Mouse (Mus musculus): ENCODE results near the gene Phactr4. TPM values are rescaled to one million over a fixed set of nuclear protein-coding genes. Genes with fewer than 3 reads are reported as not detected.
A peak's percentile ranks its signal among the peaks of the same experiment; 100 is the strongest.

Phactr4 gene
- polyA plus RNA-seq, 1 experiment = 21.8 TPM

DNA sequence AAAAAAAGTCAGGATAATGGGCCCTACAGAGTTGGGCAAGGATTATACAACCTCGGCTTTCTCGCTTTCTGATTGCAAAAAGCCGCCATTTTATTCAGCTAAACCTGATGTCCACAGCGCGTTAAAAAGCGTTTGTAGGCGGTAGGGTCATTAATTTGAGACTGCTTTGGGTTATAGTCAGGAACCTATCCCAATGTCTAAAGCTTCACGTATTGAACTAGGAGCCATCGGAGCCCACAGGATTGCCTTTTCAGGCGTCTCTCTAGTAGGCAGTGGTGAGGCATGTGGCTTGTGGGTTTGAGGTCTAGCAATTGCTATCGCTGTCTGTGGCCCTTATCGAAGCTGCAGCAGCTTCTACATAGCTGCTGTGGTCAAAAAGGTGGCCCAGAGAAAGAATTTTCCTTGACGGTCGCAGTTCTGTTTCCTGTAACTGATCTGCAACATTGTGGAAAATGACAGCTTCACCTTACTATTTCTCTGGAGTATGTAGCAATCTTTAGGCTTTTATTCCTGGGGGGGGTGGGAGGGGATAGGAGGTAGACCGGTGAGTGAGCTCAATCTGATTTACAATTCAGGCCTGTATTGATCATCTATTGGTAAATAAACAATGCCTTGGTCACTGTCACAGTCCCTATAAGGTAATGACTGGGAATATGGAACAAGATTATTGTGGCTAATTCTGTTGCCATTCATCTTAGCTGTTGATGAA is 113.0 kb downstream of the Phactr4 start:
- H3K4me3 ChIP-seq (ENCODE audit: insufficient read depth, poor library complexity, severe bottlenecking) = peak overlapping the region; percentile 97
- peaks cover 21% of the 10 kb centered on the region for H3K79me3 ChIP-seq (ENCODE audit: low read depth)
- peaks cover 50% of the 10 kb centered on the region for H3K36me3 ChIP-seq (ENCODE audit: control insufficient read depth, insufficient read depth)
- H3K27me3 ChIP-seq (ENCODE audit: control insufficient read depth, insufficient read depth, insufficient read length) = no peaks in the 10 kb centered on the region
- peak overlapping the region; percentile 92 for H3ac ChIP-seq (ENCODE audit: control insufficient read depth, insufficient read length, low read depth)
- peaks cover 30% of the 10 kb centered on the region for H3K79me2 ChIP-seq (ENCODE audit: control insufficient read depth, insufficient read depth)
- TF ChIP-seq MAX (IDR thresholded peaks at IDR 0.05) (peak; percentile 37), MYOG (IDR thresholded peaks at IDR 0.05; ENCODE audit: control insufficient read depth, extremely low read depth, insufficient read length) (no peak), CTCF (IDR thresholded peaks at IDR 0.05; ENCODE audit: control insufficient read depth, insufficient read depth, insufficient read length) (no peak)

- Histone ChIP-seq H3ac (ENCODE audit: control insufficient read depth, insufficient read length, low read depth) (peak overlapping the region; percentile 92), H3K79me2 (ENCODE audit: control insufficient read depth, insufficient read depth) (peaks cover 30% of the 10 kb centered on the region), H3K79me3 (ENCODE audit: low read depth) (peaks cover 21% of the 10 kb centered on the region), H3K27me3 (ENCODE audit: control insufficient read depth, insufficient read depth, insufficient read length) (no peaks in the 10 kb centered on the region), H3K4me3 (ENCODE audit: insufficient read depth, poor library complexity, severe bottlenecking) (peak overlapping the region; percentile 97), H3K36me3 (ENCODE audit: control insufficient read depth, insufficient read depth) (peaks cover 44% of the 10 kb centered on the region)
- TF ChIP-seq MYOG (IDR thresholded peaks at IDR 0.05; ENCODE audit: control insufficient read depth, extremely low read depth, insufficient read length) (no peak), USF1 (IDR thresholded peaks at IDR 0.05; ENCODE audit: low read depth) (peak; percentile 32), CEBPB (IDR thresholded peaks at IDR 0.05; ENCODE audit: low read depth) (no peak), MAX (IDR thresholded peaks at IDR 0.05) (peak; percentile 69), FOSL1 (IDR thresholded peaks at IDR 0.05; ENCODE audit: insufficient read depth, low read length, poor library complexity, severe bottlenecking) (no peak), MYOD1 (IDR thresholded peaks at IDR 0.05; ENCODE audit: control insufficient read depth, insufficient read length, low read depth) (no peak), CTCF (IDR thresholded peaks at IDR 0.05; ENCODE audit: control insufficient read depth, insufficient read depth, insufficient read length) (no peak)
Measured at GRCm38 (mm10) chr4:132308437-132309139, 113.7 kb downstream of the Phactr4 start.

DNA sequence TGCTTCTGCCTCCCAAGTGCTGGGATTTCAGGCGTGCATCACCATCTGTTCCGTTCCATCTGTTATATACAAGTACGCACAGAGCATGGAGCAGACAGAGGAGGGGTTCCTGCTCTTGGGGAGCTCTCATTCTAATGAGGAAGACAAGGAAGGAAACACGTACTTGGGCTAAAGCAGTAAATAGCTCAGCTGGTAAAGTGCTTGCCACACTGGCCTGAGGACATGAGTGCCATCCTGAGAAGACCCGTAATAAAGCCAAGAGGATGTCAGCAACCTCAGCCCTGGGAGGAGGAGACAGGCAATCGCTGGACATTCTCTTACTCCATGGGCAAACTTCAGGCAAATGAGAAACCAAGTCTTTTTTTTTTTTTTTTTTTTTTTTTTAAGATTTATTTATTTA is 116.3 kb downstream of the Phactr4 start:
- no peaks in the 10 kb centered on the region for H3K27me3 ChIP-seq (ENCODE audit: control insufficient read depth, insufficient read depth, insufficient read length)
- H3K36me3 ChIP-seq (ENCODE audit: control insufficient read depth, insufficient read depth) = peaks cover 24% of the 10 kb centered on the region
- H3K4me3 ChIP-seq (ENCODE audit: insufficient read depth, poor library complexity, severe bottlenecking) = no peak overlapping the region
- TF ChIP-seq USF1 (IDR thresholded peaks at IDR 0.05; ENCODE audit: low read depth) = no peak
- TF ChIP-seq MYOG (IDR thresholded peaks at IDR 0.05; ENCODE audit: control insufficient read depth, extremely low read depth, insufficient read length) = no peak
- no peak for TF ChIP-seq MYOD1 (IDR thresholded peaks at IDR 0.05; ENCODE audit: control insufficient read depth, insufficient read length, low read depth)
- TF ChIP-seq FOSL1 (IDR thresholded peaks at IDR 0.05; ENCODE audit: insufficient read depth, low read length, poor library complexity, severe bottlenecking) = no peak
- TF ChIP-seq CTCF (IDR thresholded peaks at IDR 0.05; ENCODE audit: control insufficient read depth, insufficient read depth, insufficient read length) = no peak
- TF ChIP-seq CEBPB (IDR thresholded peaks at IDR 0.05; ENCODE audit: low read depth) = no peak
- no peak for TF ChIP-seq MAX (IDR thresholded peaks at IDR 0.05)
- peaks cover 21% of the 10 kb centered on the region for H3K79me3 ChIP-seq (ENCODE audit: low read depth)
- H3ac ChIP-seq (ENCODE audit: control insufficient read depth, insufficient read length, low read depth) = no peak overlapping the region
- H3K79me2 ChIP-seq (ENCODE audit: control insufficient read depth, insufficient read depth) = peaks cover 28% of the 10 kb centered on the region

Small RNA genes lying within 50 kb of the gene (microRNA-seq; reads per million reads assigned to microRNA genes)
- not detected for gene Gm25707 (ENCODE audit: borderline microRNAs expressed)

Other genes with a start within 250 kb of the Phactr4 start
- 24.5 TPM for gene Ythdf2, start 210.2 kb downstream of the Phactr4 start, polyA plus RNA-seq (2012; fragmentation: generic; extraction: Trizol)
- 13.0 TPM for gene Gmeb1, start 160.9 kb downstream of the Phactr4 start, polyA plus RNA-seq (2012; fragmentation: generic; extraction: Trizol)
- 29.7 TPM for gene Taf12, start 148.1 kb downstream of the Phactr4 start, polyA plus RNA-seq (2012; fragmentation: generic; extraction: Trizol)
- gene Rab42, start 119.1 kb downstream of the Phactr4 start, polyA plus RNA-seq (2012; fragmentation: generic; extraction: Trizol) = 0.42 TPM
- gene Trnau1ap, start 93.0 kb downstream of the Phactr4 start, polyA plus RNA-seq (2012; fragmentation: generic; extraction: Trizol) = 55.1 TPM
- gene Rcc1, start 68.9 kb downstream of the Phactr4 start, polyA plus RNA-seq (2012; fragmentation: generic; extraction: Trizol) = 110 TPM
- 13.4 TPM for gene Med18, start 41.4 kb upstream of the Phactr4 start, polyA plus RNA-seq (2012; fragmentation: generic; extraction: Trizol)
- 21.5 TPM for gene Sesn2, start 88.0 kb upstream of the Phactr4 start, polyA plus RNA-seq (2012; fragmentation: generic; extraction: Trizol)
- 596 TPM for gene Atpif1, start 111.2 kb upstream of the Phactr4 start, polyA plus RNA-seq (2012; fragmentation: generic; extraction: Trizol)
- 104 TPM for gene Dnajc8, start 113.1 kb upstream of the Phactr4 start, polyA plus RNA-seq (2012; fragmentation: generic; extraction: Trizol)
- 0.01 TPM for gene Ptafr, start 141.6 kb upstream of the Phactr4 start, polyA plus RNA-seq (2012; fragmentation: generic; extraction: Trizol)
- 23.0 TPM for gene Eya3, start 216.5 kb upstream of the Phactr4 start, polyA plus RNA-seq (2012; fragmentation: generic; extraction: Trizol)